Mouse (Mus musculus): Measurements from ENCODE around the gene Itga9. TPM values are rescaled to one million over a fixed set of nuclear protein-coding genes. Genes with fewer than 3 reads are reported as not detected.

Gene Itga9
- polyA plus RNA-seq, 1 experiment from 2014 or later = 2.4 TPM

DNA sequence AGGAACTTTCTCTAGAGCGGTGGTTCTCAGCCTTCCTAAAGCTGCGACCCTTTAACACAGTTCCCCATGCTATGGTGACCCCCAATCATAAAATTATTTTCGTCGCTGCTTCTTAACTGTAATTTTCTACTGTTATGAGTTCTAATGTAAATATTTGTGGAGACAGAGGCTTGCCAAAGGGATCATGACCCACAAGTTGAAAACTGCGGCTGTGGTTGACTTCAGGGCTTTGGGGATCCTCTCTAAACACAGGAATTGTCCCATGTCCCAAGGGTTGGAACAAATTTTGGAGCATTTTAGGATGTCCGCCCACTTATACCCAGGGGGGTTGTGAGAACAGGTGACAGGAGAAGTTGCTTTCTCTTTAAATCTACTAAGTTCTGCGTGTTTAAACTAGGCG is 107.0 kb downstream of the Itga9 start:
- no peak for DNase-seq
- Histone ChIP-seq H3K4me1 (ENCODE audit: control insufficient read depth, insufficient read depth, low read length) (no peaks in the 10 kb centered on the region), H3K4me2 (ENCODE audit: low read length) (no peak overlapping the region), H3K9ac (replicated peaks; ENCODE audit: low read length) (no peak overlapping the region), H3K4me3 (replicated peaks; ENCODE audit: low read depth, low read length) (no peak overlapping the region), H3K27me3 (ENCODE audit: control insufficient read depth, insufficient read depth, low read length) (no peaks in the 10 kb centered on the region), H3K36me3 (ENCODE audit: control insufficient read depth, insufficient read depth, low read length) (no peaks in the 10 kb centered on the region), H3K27ac (replicated peaks; ENCODE audit: low read depth, low read length) (no peak overlapping the region), H3K9me3 (ENCODE audit: control insufficient read depth, low read length) (no peaks in the 10 kb centered on the region)
- ATAC-seq (ENCODE audit: low FRiP score, low TSS enrichment) = no peak
- WGBS = 94% methylated on average over 8 of the region's 8 CpGs

GRCm38 (mm10) chr9:118714536-118714935 is 108.0 kb downstream of the Itga9 start:
- ATAC-seq (ENCODE audit: low FRiP score, low TSS enrichment) = no peak
- Histone ChIP-seq H3K4me3 (replicated peaks; ENCODE audit: low read depth, low read length) (no peak overlapping the region), H3K36me3 (ENCODE audit: control insufficient read depth, insufficient read depth, low read length) (no peaks in the 10 kb centered on the region), H3K4me1 (ENCODE audit: control insufficient read depth, insufficient read depth, low read length) (no peaks in the 10 kb centered on the region), H3K27ac (replicated peaks; ENCODE audit: low read depth, low read length) (no peak overlapping the region), H3K9ac (replicated peaks; ENCODE audit: low read length) (no peak overlapping the region), H3K9me3 (ENCODE audit: control insufficient read depth, low read length) (no peaks in the 10 kb centered on the region), H3K4me2 (ENCODE audit: low read length) (no peak overlapping the region), H3K27me3 (ENCODE audit: control insufficient read depth, insufficient read depth, low read length) (no peaks in the 10 kb centered on the region)
- WGBS = 77% methylated on average over 5 of the region's 5 CpGs
- no peak for DNase-seq

- Histone ChIP-seq H3K9me3 (ENCODE audit: control insufficient read depth, low read length) (no peaks in the 10 kb centered on the region), H3K4me3 (replicated peaks; ENCODE audit: low read depth, low read length) (no peak overlapping the region), H3K4me1 (ENCODE audit: control insufficient read depth, insufficient read depth, low read length) (no peaks in the 10 kb centered on the region), H3K36me3 (ENCODE audit: control insufficient read depth, insufficient read depth, low read length) (no peaks in the 10 kb centered on the region), H3K27ac (replicated peaks; ENCODE audit: low read depth, low read length) (no peak overlapping the region), H3K27me3 (ENCODE audit: control insufficient read depth, insufficient read depth, low read length) (no peaks in the 10 kb centered on the region), H3K9ac (replicated peaks; ENCODE audit: low read length) (no peak overlapping the region), H3K4me2 (ENCODE audit: low read length) (no peak overlapping the region)
- ATAC-seq (ENCODE audit: low FRiP score, low TSS enrichment) (no peak), DNase-seq (no peak)
- WGBS = 90% methylated on average over 9 of the region's 9 CpGs
Observed at GRCm38 (mm10) chr9:118715971-118716628, 109.6 kb downstream of the Itga9 start.

DNA sequence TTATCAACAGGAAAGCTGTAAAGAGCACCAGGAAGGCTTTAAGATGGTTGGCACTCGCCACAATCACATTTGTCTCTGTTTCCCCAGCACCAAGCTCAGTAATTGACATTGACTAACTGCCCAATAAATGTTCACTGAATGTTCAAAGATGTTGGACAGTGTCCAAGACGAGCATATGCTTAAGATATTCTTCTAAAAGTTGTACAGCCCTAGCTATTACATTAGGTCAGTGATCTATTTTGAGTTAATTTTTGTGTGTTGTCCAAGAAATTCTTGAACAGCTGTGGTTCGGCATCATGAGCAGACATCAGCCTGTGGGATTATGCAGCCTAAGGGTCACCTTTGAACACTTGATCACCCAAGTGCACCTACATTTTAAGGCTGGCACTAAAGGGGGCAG is 110.9 kb downstream of the Itga9 start:
- DNase-seq = no peak
- H3K9me3 ChIP-seq (ENCODE audit: control insufficient read depth, low read length) = no peaks in the 10 kb centered on the region
- no peak overlapping the region for H3K4me3 ChIP-seq (replicated peaks; ENCODE audit: low read depth, low read length)
- 84% methylated on average over 3 of the region's 3 CpGs for WGBS
- H3K9ac ChIP-seq (replicated peaks; ENCODE audit: low read length) = no peak overlapping the region
- H3K27me3 ChIP-seq (ENCODE audit: control insufficient read depth, insufficient read depth, low read length) = no peaks in the 10 kb centered on the region
- no peak overlapping the region for H3K4me2 ChIP-seq (ENCODE audit: low read length)
- no peaks in the 10 kb centered on the region for H3K36me3 ChIP-seq (ENCODE audit: control insufficient read depth, insufficient read depth, low read length)
- no peak overlapping the region for H3K27ac ChIP-seq (replicated peaks; ENCODE audit: low read depth, low read length)
- no peaks in the 10 kb centered on the region for H3K4me1 ChIP-seq (ENCODE audit: control insufficient read depth, insufficient read depth, low read length)
- ATAC-seq (ENCODE audit: low FRiP score, low TSS enrichment) = no peak

- no peak overlapping the region for H3K27ac ChIP-seq (replicated peaks; ENCODE audit: low read depth, low read length)
- ATAC-seq (ENCODE audit: low FRiP score, low TSS enrichment) = no peak
- H3K9ac ChIP-seq (replicated peaks; ENCODE audit: low read length) = no peak overlapping the region
- no peak for DNase-seq
- no peak overlapping the region for H3K4me2 ChIP-seq (ENCODE audit: low read length)
- H3K9me3 ChIP-seq (ENCODE audit: control insufficient read depth, low read length) = no peaks in the 10 kb centered on the region
- no peaks in the 10 kb centered on the region for H3K4me1 ChIP-seq (ENCODE audit: control insufficient read depth, insufficient read depth, low read length)
- no peak overlapping the region for H3K4me3 ChIP-seq (replicated peaks; ENCODE audit: low read depth, low read length)
- 93% methylated on average over 2 of the region's 2 CpGs for WGBS
- no peaks in the 10 kb centered on the region for H3K36me3 ChIP-seq (ENCODE audit: control insufficient read depth, insufficient read depth, low read length)
- no peaks in the 10 kb centered on the region for H3K27me3 ChIP-seq (ENCODE audit: control insufficient read depth, insufficient read depth, low read length)
Observed at GRCm38 (mm10) chr9:118718511-118718910, 112.0 kb downstream of the Itga9 start.

DNA sequence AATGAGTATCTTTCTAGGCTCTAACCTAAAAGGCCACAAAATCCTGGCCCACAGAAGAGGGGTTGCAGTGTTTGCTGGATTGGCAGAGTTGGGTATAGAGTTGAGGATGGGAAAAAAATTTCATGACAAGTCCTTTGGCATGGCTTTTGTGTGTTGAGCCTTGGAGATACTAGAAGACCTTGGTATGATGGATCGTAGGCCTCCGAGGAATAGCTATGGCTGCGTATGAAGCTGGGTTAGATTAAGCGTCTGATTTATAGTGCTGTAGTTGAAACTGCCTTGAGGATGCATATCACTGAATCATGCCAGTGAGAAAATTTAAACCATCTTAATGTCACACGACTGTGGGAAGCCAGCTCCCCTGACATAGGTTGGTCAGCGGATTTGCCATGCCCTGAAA is 114.6 kb downstream of the Itga9 start:
- Histone ChIP-seq H3K4me3 (replicated peaks; ENCODE audit: low read depth, low read length) (no peak overlapping the region), H3K4me1 (ENCODE audit: control insufficient read depth, insufficient read depth, low read length) (no peaks in the 10 kb centered on the region), H3K27me3 (ENCODE audit: control insufficient read depth, insufficient read depth, low read length) (no peaks in the 10 kb centered on the region), H3K36me3 (ENCODE audit: control insufficient read depth, insufficient read depth, low read length) (no peaks in the 10 kb centered on the region), H3K9me3 (ENCODE audit: control insufficient read depth, low read length) (no peaks in the 10 kb centered on the region), H3K27ac (replicated peaks; ENCODE audit: low read depth, low read length) (no peak overlapping the region), H3K4me2 (ENCODE audit: low read length) (no peak overlapping the region), H3K9ac (replicated peaks; ENCODE audit: low read length) (no peak overlapping the region)
- 96% methylated on average over 6 of the region's 6 CpGs for WGBS
- ATAC-seq (ENCODE audit: low FRiP score, low TSS enrichment) (no peak), DNase-seq (no peak)

GRCm38 (mm10) chr9:118722789-118723325 is 116.4 kb downstream of the Itga9 start:
- Histone ChIP-seq H3K27ac (replicated peaks; ENCODE audit: low read depth, low read length) (no peak overlapping the region), H3K9me3 (ENCODE audit: control insufficient read depth, low read length) (no peaks in the 10 kb centered on the region), H3K27me3 (ENCODE audit: control insufficient read depth, insufficient read depth, low read length) (no peaks in the 10 kb centered on the region), H3K4me3 (replicated peaks; ENCODE audit: low read depth, low read length) (no peak overlapping the region), H3K4me1 (ENCODE audit: control insufficient read depth, insufficient read depth, low read length) (no peaks in the 10 kb centered on the region), H3K9ac (replicated peaks; ENCODE audit: low read length) (no peak overlapping the region), H3K4me2 (ENCODE audit: low read length) (no peak overlapping the region), H3K36me3 (ENCODE audit: control insufficient read depth, insufficient read depth, low read length) (no peaks in the 10 kb centered on the region)
- no peak for DNase-seq
- 92% methylated on average over 2 of the region's 2 CpGs for WGBS
- no peak for ATAC-seq (ENCODE audit: low FRiP score, low TSS enrichment)

- WGBS = 88% methylated on average over 9 of the region's 9 CpGs
- ATAC-seq (ENCODE audit: low FRiP score, low TSS enrichment) = no peak
- no peak overlapping the region for H3K9ac ChIP-seq (replicated peaks; ENCODE audit: low read length)
- DNase-seq = no peak
- H3K27me3 ChIP-seq (ENCODE audit: control insufficient read depth, insufficient read depth, low read length) = no peaks in the 10 kb centered on the region
- no peaks in the 10 kb centered on the region for H3K9me3 ChIP-seq (ENCODE audit: control insufficient read depth, low read length)
- no peaks in the 10 kb centered on the region for H3K4me1 ChIP-seq (ENCODE audit: control insufficient read depth, insufficient read depth, low read length)
- no peak overlapping the region for H3K27ac ChIP-seq (replicated peaks; ENCODE audit: low read depth, low read length)
- no peak overlapping the region for H3K4me2 ChIP-seq (ENCODE audit: low read length)
- no peaks in the 10 kb centered on the region for H3K36me3 ChIP-seq (ENCODE audit: control insufficient read depth, insufficient read depth, low read length)
- H3K4me3 ChIP-seq (replicated peaks; ENCODE audit: low read depth, low read length) = no peak overlapping the region
Observed at GRCm38 (mm10) chr9:118725128-118725527, 118.6 kb downstream of the Itga9 start.

DNA sequence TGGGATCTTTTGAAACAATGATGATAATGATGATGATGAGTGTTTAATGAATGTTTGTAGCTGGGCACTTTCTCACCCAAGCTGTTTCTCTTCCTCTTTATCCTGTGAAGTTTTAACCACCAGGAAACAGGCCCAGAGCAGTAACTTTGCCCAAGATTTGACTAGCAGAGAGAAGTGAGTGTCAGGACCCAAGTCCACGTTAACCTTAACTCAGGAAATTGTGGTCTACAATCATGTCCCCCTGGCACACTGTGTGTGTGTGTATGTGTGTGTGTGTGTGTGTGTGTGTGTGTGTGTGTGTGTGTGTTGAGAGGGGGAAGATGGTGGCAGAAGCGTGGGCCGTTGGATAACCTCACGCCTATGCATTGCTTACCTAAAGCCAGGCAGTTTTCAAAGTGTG is 120.1 kb downstream of the Itga9 start:
- Histone ChIP-seq H3K27me3 (ENCODE audit: control insufficient read depth, insufficient read depth, low read length) (no peaks in the 10 kb centered on the region), H3K36me3 (ENCODE audit: control insufficient read depth, insufficient read depth, low read length) (no peaks in the 10 kb centered on the region)
- DNase-seq = no peak

More for the DNA sequence above, 120.1 kb downstream of the Itga9 start:
- ATAC-seq (ENCODE audit: low FRiP score, low TSS enrichment) = no peak
- WGBS = 97% methylated on average over 4 of the region's 4 CpGs
- Histone ChIP-seq H3K4me2 (ENCODE audit: low read length) (no peak overlapping the region), H3K4me3 (replicated peaks; ENCODE audit: low read depth, low read length) (no peak overlapping the region), H3K9ac (replicated peaks; ENCODE audit: low read length) (no peak overlapping the region), H3K27ac (replicated peaks; ENCODE audit: low read depth, low read length) (no peak overlapping the region), H3K9me3 (ENCODE audit: control insufficient read depth, low read length) (no peaks in the 10 kb centered on the region), H3K4me1 (ENCODE audit: control insufficient read depth, insufficient read depth, low read length) (no peaks in the 10 kb centered on the region)
